Mouse (Mus musculus) adrenal gland, adult 10 weeks (tissue): Measurements from ENCODE around the gene Vmn2r92. TPM values are rescaled to one million over a fixed set of nuclear protein-coding genes. Genes with fewer than 3 reads are reported as not detected.

ENCODE experiments used
- polyA plus RNA-seq: library from polyadenylated mRNA; stranded (reverse); fragments of 350-450 nt; fragmentation: Illumina TruSeq; extraction: RNeasy Lipid Tissue Mini Kit (QIAGEN cat#74804); gene quantifications from one replicate; pipeline ENCODE4 v1.2.3, GENCODE M21; 2014; ENCODE audit warnings: low read depth, low replicate concordance

Gene Vmn2r92
- not detected for polyA plus RNA-seq

DNA sequence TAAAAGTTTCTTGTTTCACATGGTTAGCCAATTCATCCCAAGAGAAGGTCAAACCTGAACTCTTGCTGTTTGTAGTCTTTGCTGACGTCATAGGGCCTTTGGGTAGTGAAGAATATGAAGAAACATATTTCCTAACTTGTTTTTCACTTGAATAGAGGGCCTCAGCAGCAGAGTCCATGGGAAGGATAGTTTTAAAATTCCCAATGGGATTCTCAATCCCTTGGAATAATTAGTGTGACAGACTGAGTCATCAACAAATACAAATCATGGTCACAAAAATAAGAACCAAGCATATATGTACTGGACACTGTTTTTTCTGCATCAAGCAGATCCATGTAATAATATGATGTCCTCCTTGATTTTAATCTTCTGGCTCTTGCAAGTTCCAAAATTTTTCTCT, at the start of gene Vmn2r92:
Gene Vmn2r92 (plus strand): TSS at position 301 of the 400 bp plus-strand sequence.

Other genes with a start within 250 kb of the Vmn2r92 start
- not detected for gene Fpr-rs4, start 130.2 kb upstream of the Vmn2r92 start, polyA plus RNA-seq
- not detected for gene Vmn2r124, start 102.5 kb upstream of the Vmn2r92 start, polyA plus RNA-seq
- gene Vmn2r91, start 66.9 kb upstream of the Vmn2r92 start, polyA plus RNA-seq = not detected
- gene Vmn2r94, start 125.9 kb downstream of the Vmn2r92 start, polyA plus RNA-seq = not detected
- not detected for gene Vmn2r93, start 146.2 kb downstream of the Vmn2r92 start, polyA plus RNA-seq